Mouse (Mus musculus) liver, postnatal 0 days (tissue): ENCODE data around the gene Apobec4. TPM values are rescaled to one million over a fixed set of nuclear protein-coding genes. Genes with fewer than 3 reads are reported as not detected.
"Not testable (repeated sequence)": the region's sequence is repeated elsewhere in the genome, so short reads cannot be mapped to it uniquely, and the experiment has no call there.

Source experiments
- ATAC-seq: fragments of 200-750 bp; cut with Nextera tagmentation; 2 replicates; pipeline ENCODE4 v1.8.0; 2017; ENCODE audit warnings: mild to moderate bottlenecking, moderate library complexity
- DNase-seq: peaks from one replicate; pipeline ENCODE4 v3.0.0-alpha.2; 2016
- H3K27ac ChIP-seq: fragments of 300-500 bp; sonication (generic); 2 replicates; pipeline ENCODE4 v1.5.1; 2014; ENCODE audit warnings: antibody characterized with exemption, moderate library complexity, mild to moderate bottlenecking, low read depth
- H3K27me3 ChIP-seq: fragments of 300-500 bp; sonication (generic); 2 replicates; pipeline ENCODE4 v1.6.1; 2014; ENCODE audit warnings: low read length, control low read depth, mixed read lengths; ENCODE audit not compliant: insufficient read depth
- H3K36me3 ChIP-seq: fragments of 300-500 bp; sonication (generic); replicated peaks from 2 replicates; pipeline ENCODE4 v1.6.1; 2014; ENCODE audit warnings: mild to moderate bottlenecking, control low read depth, low read length, moderate library complexity, mixed read lengths; ENCODE audit not compliant: insufficient read depth
- H3K4me1 ChIP-seq: fragments of 300-500 bp; sonication (generic); 2 replicates; pipeline ENCODE4 v1.6.1; 2014; ENCODE audit warnings: antibody characterized with exemption, mild to moderate bottlenecking, control low read depth; ENCODE audit not compliant: insufficient read depth
- H3K4me2 ChIP-seq: fragments of 300-500 bp; sonication (generic); 2 replicates; pipeline ENCODE4 v1.6.1; 2014; ENCODE audit warnings: low read depth, mild to moderate bottlenecking, low read length, moderate library complexity, mixed read lengths
- H3K4me3 ChIP-seq: fragments of 300-500 bp; sonication (generic); 2 replicates; pipeline ENCODE4 v1.5.1; 2014; ENCODE audit warnings: low read depth, low read length
- H3K9ac ChIP-seq: fragments of 300-500 bp; sonication (generic); replicated peaks from 2 replicates; pipeline ENCODE4 v1.6.1; 2014; ENCODE audit warnings: mild to moderate bottlenecking, moderate library complexity
- H3K9me3 ChIP-seq: fragments of 300-500 bp; sonication (generic); 2 replicates; pipeline ENCODE4 v1.6.1; 2016; ENCODE audit warnings: mild to moderate bottlenecking, control low read depth, low read length, mixed read lengths
- CTCF ChIP-seq: sonication (generic); IDR thresholded peaks from 2 replicates; pipeline ENCODE4 v1.5.1; 2016; ENCODE audit warnings: antibody characterized with exemption, low read depth
- EP300 ChIP-seq: IDR thresholded peaks from 2 replicates; pipeline ENCODE4 v1.6.1; 2016; ENCODE audit warnings: antibody characterized with exemption, low read depth, mild to moderate bottlenecking
- WGBS: fragments of 180-500 bp; shearing (Covaris S2); extraction: QIAGEN DNeasy Blood & Tissue Kit; methylation state at CpG from one replicate; pipeline ENCODE4 v1.1.7; 2014; ENCODE audit not compliant: insufficient replicate concordance; 5-methylcytosine and 5-hydroxymethylcytosine counted together
- polyA plus RNA-seq: library from polyadenylated mRNA; unstranded; fragments of >200 nt; fragmentation: Nextera tagmentation; extraction: Ambion mirVana; gene quantifications from 2 replicates; pipeline ENCODE4 v1.2.1, GENCODE M21; 2015

Gene Apobec4
- polyA plus RNA-seq, 1 experiment from 2014 or later = not detected

DNA sequence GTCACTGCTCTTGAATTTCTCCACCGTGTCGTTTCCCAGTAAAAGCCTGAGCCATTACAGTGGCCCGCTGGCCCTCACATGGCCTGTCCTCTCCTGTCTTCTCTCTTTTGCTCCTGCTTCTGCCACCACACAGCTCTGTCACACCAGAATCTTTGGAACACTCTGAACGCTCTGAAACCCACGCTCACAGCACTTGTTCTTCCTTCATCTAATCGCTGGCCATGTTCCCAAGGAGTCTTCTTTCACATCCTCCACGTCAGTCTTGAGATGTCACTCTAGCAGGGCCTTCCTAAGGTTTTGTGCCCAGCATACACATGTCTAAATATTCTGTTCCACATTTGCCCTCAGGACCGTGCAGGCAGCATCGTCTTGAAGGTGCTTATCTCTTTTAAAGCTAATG lies 20.7 kb downstream of the Apobec4 start:
- TF ChIP-seq EP300 (no peak), CTCF (no peak)
- Histone ChIP-seq H3K4me3 (no peak overlapping the region), H3K27me3 (peaks cover under 1% of the 10 kb centered on the region; the same call in 1 of the 2 replicates), H3K9ac (no peak overlapping the region), H3K9me3 (no peaks in the 10 kb centered on the region), H3K36me3 (peaks cover 47% of the 10 kb centered on the region), H3K27ac (no peak overlapping the region), H3K4me1 (no peaks in the 10 kb centered on the region), H3K4me2 (no peak overlapping the region)
- no peak for DNase-seq
- no peak for ATAC-seq
- 90% methylated on average over 9 of the region's 9 CpGs for WGBS

GRCm38 (mm10) chr1:152774601-152775000 lies 24.2 kb downstream of the Apobec4 start:
- H3K4me1 ChIP-seq, H3K4me2 ChIP-seq, H3K9ac ChIP-seq, H3K27ac ChIP-seq, DNase-seq, H3K4me3 ChIP-seq, H3K9me3 ChIP-seq, ATAC-seq, H3K27me3 ChIP-seq: not testable (repeated sequence)
- 65% methylated on average over 3 of the region's 3 CpGs for WGBS
- H3K36me3 ChIP-seq = peaks cover 46% of the 10 kb centered on the region

- H3K36me3 ChIP-seq = peaks cover 13% of the 10 kb centered on the region
- H3K4me3 ChIP-seq = no peak overlapping the region
- H3K9me3 ChIP-seq = no peaks in the 10 kb centered on the region
- H3K27ac ChIP-seq = no peak overlapping the region
- H3K27me3 ChIP-seq = no peaks in the 10 kb centered on the region
- TF ChIP-seq EP300 = no peak
- TF ChIP-seq CTCF = peak; percentile 91
- 0 out of 2 replicates have a peak overlapping the region, but pooled peaks have one; percentile 20 for H3K4me2 ChIP-seq
- no peak overlapping the region for H3K9ac ChIP-seq
- ATAC-seq = peak; percentile 83
- H3K4me1 ChIP-seq = peaks cover 4% of the 10 kb centered on the region; the same call in 1 of the 2 replicates
- 24% methylated on average over 10 of the region's 10 CpGs for WGBS
- DNase-seq = peak; percentile 84
These were observed 28.9 kb downstream of the Apobec4 start for GRCm38 (mm10) chr1:152779071-152779737.

DNA sequence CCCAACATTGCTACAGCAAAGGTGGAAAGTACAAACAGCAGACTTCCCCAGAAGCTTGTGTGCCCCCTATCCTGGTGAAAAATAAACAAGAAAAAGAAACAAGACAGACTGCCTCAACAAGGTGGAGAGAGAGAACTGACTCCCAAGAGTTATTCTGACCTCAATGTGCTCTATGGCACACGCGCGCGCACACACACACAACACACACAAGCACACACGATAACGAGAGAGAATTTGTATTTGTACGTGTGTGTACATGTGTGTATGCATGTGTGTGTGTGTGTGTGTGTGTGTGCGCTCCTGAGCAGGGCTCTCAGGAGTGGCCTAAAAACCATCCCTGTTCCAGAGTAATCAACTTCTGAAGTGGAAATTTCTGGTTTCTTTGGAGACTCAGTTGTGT lies 34.3 kb downstream of the Apobec4 start:
- Histone ChIP-seq H3K4me2 (no peak overlapping the region), H3K4me3 (no peak overlapping the region), H3K4me1 (peaks cover 10% of the 10 kb centered on the region; the same call in 1 of the 2 replicates), H3K9ac (no peak overlapping the region), H3K9me3 (no peaks in the 10 kb centered on the region), H3K27ac (no peak overlapping the region), H3K36me3 (no peaks in the 10 kb centered on the region), H3K27me3 (no peaks in the 10 kb centered on the region)
- no peak for ATAC-seq
- TF ChIP-seq CTCF (no peak), EP300 (no peak)
- DNase-seq = no peak
- WGBS = 89% methylated on average over 8 of the region's 8 CpGs

GRCm38 (mm10) chr1:152785446-152785845 lies 35.1 kb downstream of the Apobec4 start:
- H3K4me3 ChIP-seq, H3K9ac ChIP-seq, H3K27ac ChIP-seq, DNase-seq, H3K4me1 ChIP-seq, H3K9me3 ChIP-seq, ATAC-seq, H3K27me3 ChIP-seq, H3K4me2 ChIP-seq, H3K36me3 ChIP-seq: not testable (repeated sequence)
- WGBS = 74% methylated on average over 3 of the region's 3 CpGs

DNA sequence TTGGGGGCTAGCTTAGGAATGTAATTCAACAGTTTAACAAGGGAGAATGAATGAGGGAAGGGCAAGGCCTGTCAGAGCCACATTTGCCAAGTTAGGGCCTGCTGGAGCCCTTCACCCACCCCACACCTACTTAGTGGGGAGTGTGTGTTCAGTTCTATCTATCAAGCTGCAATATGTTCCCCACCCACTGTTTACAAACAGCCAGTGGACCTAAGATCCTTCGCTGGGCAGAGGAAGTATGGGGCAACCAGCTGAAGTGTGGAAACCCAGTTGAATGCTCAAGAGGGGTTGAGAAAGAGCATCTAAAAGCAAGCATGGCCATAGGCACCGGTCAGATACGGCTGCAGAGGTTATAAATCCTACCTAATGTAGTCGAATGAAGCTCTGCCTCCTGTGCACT lies 36.6 kb downstream of the Apobec4 start:
- Histone ChIP-seq H3K9ac (no peak overlapping the region), H3K4me1 (peaks cover 15% of the 10 kb centered on the region), H3K4me2 (no peak overlapping the region), H3K27ac (peak overlapping the region; percentile 46), H3K36me3 (no peaks in the 10 kb centered on the region), H3K9me3 (no peaks in the 10 kb centered on the region), H3K27me3 (no peaks in the 10 kb centered on the region), H3K4me3 (no peak overlapping the region)
- peak; percentile 48 for ATAC-seq
- TF ChIP-seq CTCF = no peak
- no peak for TF ChIP-seq EP300
- DNase-seq = peak; percentile 38
- 67% methylated on average over 4 of the region's 4 CpGs for WGBS
